Mouse (Mus musculus): ENCODE data around the gene En2. TPM values are rescaled to one million over a fixed set of nuclear protein-coding genes. Genes with fewer than 3 reads are reported as not detected.
A peak's percentile ranks its signal among the peaks of the same experiment; 100 is the strongest.

The En2 gene
- total and polyA plus RNA-seq, 2 experiments from 2014 or later = 0.86 to 62.0 TPM

GRCm38 (mm10) chr5:28169166-28169801 lies 3.8 kb downstream of the En2 start:
- H3K9ac ChIP-seq (replicated peaks; ENCODE audit: low read length, poor library complexity, severe bottlenecking) = peak overlapping the region; percentile 81
- H3K27ac ChIP-seq (ENCODE audit: low read depth, low read length) = peak overlapping the region; percentile 71
- peak overlapping the region; percentile 87 for H3K4me2 ChIP-seq (ENCODE audit: low read depth, low read length, poor library complexity, severe bottlenecking)
- H3K4me1 ChIP-seq (ENCODE audit: insufficient read depth, low read length) = no peaks in the 10 kb centered on the region; the same call in 1 of the 2 replicates
- 16% methylated on average over 5 of the region's 5 CpGs for WGBS
- no peaks in the 10 kb centered on the region for H3K9me3 ChIP-seq (ENCODE audit: low read length)
- no peak for TF ChIP-seq CTCF (IDR thresholded peaks at IDR 0.05)
- peak overlapping the region; percentile 68 for H3K4me3 ChIP-seq (ENCODE audit: low read depth, low read length)
- H3K36me3 ChIP-seq (ENCODE audit: insufficient read depth, low read length) = no peaks in the 10 kb centered on the region
- ATAC-seq (ENCODE audit: low FRiP score) = no peak
- H3K27me3 ChIP-seq (ENCODE audit: insufficient read depth, low read length) = peaks cover 10% of the 10 kb centered on the region; the same call in 1 of the 2 replicates
- DNase-seq (ENCODE audit: low spot score) = no peak

GRCm38 (mm10) chr5:28170081-28170480 lies 4.6 kb downstream of the En2 start:
- no peaks in the 10 kb centered on the region for H3K36me3 ChIP-seq (ENCODE audit: insufficient read depth, low read length)
- H3K9me3 ChIP-seq (ENCODE audit: low read length) = no peaks in the 10 kb centered on the region
- no peak overlapping the region for H3K27ac ChIP-seq (ENCODE audit: low read depth, low read length)
- no peak for TF ChIP-seq CTCF (IDR thresholded peaks at IDR 0.05)
- no peak for DNase-seq (ENCODE audit: low spot score)
- H3K4me1 ChIP-seq (ENCODE audit: insufficient read depth, low read length) = no peaks in the 10 kb centered on the region; the same call in 1 of the 2 replicates
- H3K4me3 ChIP-seq (ENCODE audit: low read depth, low read length) = peak overlapping the region; percentile 68
- ATAC-seq (ENCODE audit: low FRiP score) = no peak
- WGBS = 20% methylated on average over 17 of the region's 17 CpGs
- H3K9ac ChIP-seq (replicated peaks; ENCODE audit: low read length, poor library complexity, severe bottlenecking) = peak overlapping the region; percentile 33; the same call in 1 of the 2 replicates
- peaks cover 10% of the 10 kb centered on the region; the same call in 1 of the 2 replicates for H3K27me3 ChIP-seq (ENCODE audit: insufficient read depth, low read length)
- peak overlapping the region; percentile 87 for H3K4me2 ChIP-seq (ENCODE audit: low read depth, low read length, poor library complexity, severe bottlenecking)

- Histone ChIP-seq H3K27ac (ENCODE audit: low read depth, low read length) (peak overlapping the region; percentile 43; the same call in 1 of the 2 replicates), H3K4me3 (ENCODE audit: low read depth, low read length) (peak overlapping the region; percentile 26), H3K4me2 (ENCODE audit: low read depth, low read length, poor library complexity, severe bottlenecking) (peak overlapping the region; percentile 51), H3K36me3 (ENCODE audit: insufficient read depth, low read length) (no peaks in the 10 kb centered on the region), H3K27me3 (ENCODE audit: insufficient read depth, low read length) (peaks cover 10% of the 10 kb centered on the region; the same call in 1 of the 2 replicates), H3K9me3 (ENCODE audit: low read length) (no peaks in the 10 kb centered on the region), H3K4me1 (ENCODE audit: insufficient read depth, low read length) (no peaks in the 10 kb centered on the region; the same call in 1 of the 2 replicates), H3K9ac (replicated peaks; ENCODE audit: low read length, poor library complexity, severe bottlenecking) (peak overlapping the region; percentile 29)
- WGBS = 18% methylated on average over 19 of the region's 19 CpGs
- no peak for ATAC-seq (ENCODE audit: low FRiP score)
- no peak for TF ChIP-seq CTCF (IDR thresholded peaks at IDR 0.05)
- DNase-seq (ENCODE audit: low spot score) = peak; percentile 50
These were observed 5.4 kb downstream of the En2 start for GRCm38 (mm10) chr5:28170892-28171291.

- 36% methylated on average over 5 of the region's 5 CpGs for WGBS
- TF ChIP-seq CTCF (IDR thresholded peaks at IDR 0.05) = no peak
- Histone ChIP-seq H3K9ac (replicated peaks; ENCODE audit: low read length, poor library complexity, severe bottlenecking) (no peak overlapping the region), H3K27ac (ENCODE audit: low read depth, low read length) (no peak overlapping the region), H3K36me3 (ENCODE audit: insufficient read depth, low read length) (no peaks in the 10 kb centered on the region), H3K4me3 (ENCODE audit: low read depth, low read length) (no peak overlapping the region), H3K27me3 (ENCODE audit: insufficient read depth, low read length) (peaks cover 15% of the 10 kb centered on the region; the same call in 1 of the 2 replicates), H3K9me3 (ENCODE audit: low read length) (no peaks in the 10 kb centered on the region), H3K4me1 (ENCODE audit: insufficient read depth, low read length) (no peaks in the 10 kb centered on the region; the same call in 1 of the 2 replicates), H3K4me2 (ENCODE audit: low read depth, low read length, poor library complexity, severe bottlenecking) (0 out of 2 replicates have a peak overlapping the region, but pooled peaks have one; percentile 9)
- ATAC-seq (ENCODE audit: low FRiP score) (no peak), DNase-seq (ENCODE audit: low spot score) (no peak)
These were observed 6.2 kb downstream of the En2 start for GRCm38 (mm10) chr5:28171667-28172066.

GRCm38 (mm10) chr5:28172261-28172920 lies 6.9 kb downstream of the En2 start:
- Histone ChIP-seq H3K9me3 (ENCODE audit: low read length) (no peaks in the 10 kb centered on the region), H3K27me3 (ENCODE audit: insufficient read depth, low read length) (peaks cover 16% of the 10 kb centered on the region; the same call in 1 of the 2 replicates), H3K27ac (ENCODE audit: low read depth, low read length) (no peak overlapping the region), H3K4me3 (ENCODE audit: low read depth, low read length) (no peak overlapping the region), H3K36me3 (ENCODE audit: insufficient read depth, low read length) (no peaks in the 10 kb centered on the region), H3K4me1 (ENCODE audit: insufficient read depth, low read length) (no peaks in the 10 kb centered on the region; the same call in 1 of the 2 replicates), H3K4me2 (ENCODE audit: low read depth, low read length, poor library complexity, severe bottlenecking) (peak overlapping the region; percentile 20; the same call in 1 of the 2 replicates), H3K9ac (replicated peaks; ENCODE audit: low read length, poor library complexity, severe bottlenecking) (no peak overlapping the region)
- TF ChIP-seq CTCF (IDR thresholded peaks at IDR 0.05) = no peak
- DNase-seq (ENCODE audit: low spot score) = no peak
- WGBS = 40% methylated on average over 8 of the region's 8 CpGs
- no peak for ATAC-seq (ENCODE audit: low FRiP score)

Measured in midbrain, postnatal 0 days (tissue).